Mouse (Mus musculus) heart, adult 2 months (tissue): ENCODE measurements around the gene D630003M21Rik. TPM values are rescaled to one million over a fixed set of nuclear protein-coding genes. Genes with fewer than 3 reads are reported as not detected.

Source experiments
- DNase-seq, 2 experiments: peaks; one replicate each; pipeline ENCODE4 v3.0.0; 2021
- H3K27ac ChIP-seq: fragments of 200-600 bp; 2 replicates; pipeline ENCODE4 v1.8.1; 2022
- H3K27me3 ChIP-seq: fragments of 200-500 bp; 2 replicates; pipeline ENCODE4 v1.6.1; 2012; ENCODE audit warnings: mild to moderate bottlenecking, low read length, inconsistent platforms, mixed read lengths; ENCODE audit not compliant: control insufficient read depth, insufficient read depth
- H3K36me3 ChIP-seq: fragments of 200-500 bp; 2 replicates; pipeline ENCODE4 v1.6.1; 2012; ENCODE audit warnings: low read length, inconsistent platforms; ENCODE audit not compliant: control insufficient read depth, insufficient read depth
- H3K4me1 ChIP-seq: fragments of 200-500 bp; 2 replicates; pipeline ENCODE4 v1.6.1; 2011; ENCODE audit warnings: low read length; ENCODE audit not compliant: control insufficient read depth, insufficient read depth
- H3K4me3 ChIP-seq: fragments of 200-600 bp; 2 replicates; pipeline ENCODE4 v1.8.1; 2022
- H3K79me2 ChIP-seq: fragments of 200-500 bp; replicated peaks from 2 replicates; pipeline ENCODE4 v1.6.1; 2012; ENCODE audit warnings: mild to moderate bottlenecking, inconsistent platforms, low read length, moderate library complexity, mixed read lengths; ENCODE audit not compliant: control insufficient read depth, insufficient read depth
- H3K9ac ChIP-seq: fragments of 200-500 bp; 2 replicates; pipeline ENCODE4 v1.6.1; 2012; ENCODE audit warnings: low read depth, mild to moderate bottlenecking, control low read depth, inconsistent platforms, low read length, mixed read lengths
- CTCF ChIP-seq: fragments of 200-600 bp; IDR thresholded peaks from 2 replicates; pipeline ENCODE4 v1.8.1; 2022; ENCODE audit warnings: antibody characterized with exemption, mild to moderate bottlenecking, moderate library complexity
- EP300 ChIP-seq: fragments of 200-500 bp; IDR thresholded peaks from 2 replicates; pipeline ENCODE4 v1.6.1; 2011; ENCODE audit warnings: low read depth, low read length, control low read depth; ENCODE audit not compliant: insufficient read depth
- POLR2A ChIP-seq: fragments of 200-500 bp; IDR thresholded peaks from 2 replicates; pipeline ENCODE4 v1.6.1; 2011; ENCODE audit warnings: mild to moderate bottlenecking, low read depth, low read length, control low read depth; ENCODE audit not compliant: insufficient read depth
- WGBS: fragments of 180-500 bp; shearing (Covaris S2); methylation state at CpG from one replicate; pipeline ENCODE4 v1.1.7; 2018; 5-methylcytosine and 5-hydroxymethylcytosine counted together
- intact Hi-C: fragments of 180-260 bp; cut with DNase I; formaldehyde crosslinking; loops from one replicate; pipeline ENCODE4 v1.15.1; 2025
- polyA plus RNA-seq: library from polyadenylated mRNA; depleted of rRNA; stranded (reverse); fragments of >200 nt; gene quantifications from 2 replicates; pipeline ENCODE4 v1.2.3, GENCODE M21; 2012
- total RNA-seq, 2 experiments: library from RNA; stranded (reverse); gene quantifications; 2 replicates each; pipeline ENCODE4 v1.2.3; 2021

Gene D630003M21Rik
- total and polyA plus RNA-seq, 3 experiments = 4.6 to 6.7 (median 6.6) TPM

DNA sequence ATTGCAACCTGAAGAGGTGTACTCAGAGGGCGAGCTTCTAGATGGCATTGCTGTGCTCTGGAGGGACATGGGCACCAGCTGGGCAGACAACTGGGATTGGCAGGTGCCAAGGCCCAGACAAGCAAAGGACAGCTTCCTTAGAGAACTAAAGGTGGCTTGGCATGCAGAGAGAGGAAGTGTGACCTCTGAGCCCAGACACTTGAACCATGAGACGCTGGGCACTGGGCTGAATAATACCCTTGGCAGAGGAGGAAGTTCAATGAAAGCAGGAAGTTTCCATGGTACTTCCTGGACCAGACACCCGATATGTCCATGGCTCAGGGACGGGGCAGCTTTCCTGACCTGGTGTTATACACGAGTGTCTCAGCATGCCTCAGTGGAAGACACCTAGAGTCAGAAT lies 54.6 kb downstream of the D630003M21Rik start:
- Histone ChIP-seq H3K36me3 (no peaks in the 10 kb centered on the region), H3K9ac (no peak overlapping the region), H3K79me2 (no peaks in the 10 kb centered on the region), H3K27me3 (no peaks in the 10 kb centered on the region), H3K4me3 (no peak overlapping the region), H3K27ac (no peak overlapping the region), H3K4me1 (peaks cover 5% of the 10 kb centered on the region)
- WGBS = 70% methylated on average over 5 of the region's 5 CpGs
- no peak for DNase-seq
- no peak for TF ChIP-seq CTCF
- no peak for TF ChIP-seq POLR2A
- no peak for TF ChIP-seq EP300
- intact Hi-C loops = no loop called here

DNA sequence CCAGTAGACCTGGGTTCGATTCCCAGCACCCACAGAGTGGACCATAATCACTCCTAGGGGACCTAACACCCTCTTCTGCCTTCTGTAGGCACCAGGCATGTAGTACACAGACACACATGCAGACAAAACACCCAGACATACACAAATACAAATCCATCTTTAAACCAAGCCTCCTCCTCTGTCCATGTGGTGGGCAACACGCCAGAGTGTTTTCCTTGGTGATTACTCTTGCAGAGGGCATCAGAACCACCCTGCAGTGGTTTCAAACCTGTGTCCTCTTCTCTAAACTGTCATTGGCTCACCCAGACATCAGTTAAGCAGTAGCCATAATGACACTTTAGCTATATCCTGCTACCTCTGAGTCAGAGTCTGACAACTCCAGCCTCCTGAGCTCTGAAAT lies 58.6 kb downstream of the D630003M21Rik start:
- DNase-seq = no peak
- H3K9ac ChIP-seq = no peak overlapping the region
- no peaks in the 10 kb centered on the region for H3K79me2 ChIP-seq
- no peak overlapping the region for H3K27ac ChIP-seq
- 88% methylated on average over 2 of the region's 2 CpGs for WGBS
- no peaks in the 10 kb centered on the region for H3K27me3 ChIP-seq
- no peak overlapping the region for H3K4me3 ChIP-seq
- intact Hi-C loops = no loop called here
- no peaks in the 10 kb centered on the region for H3K36me3 ChIP-seq
- H3K4me1 ChIP-seq = peaks cover 14% of the 10 kb centered on the region
- TF ChIP-seq CTCF (no peak), EP300 (no peak), POLR2A (no peak)

DNA sequence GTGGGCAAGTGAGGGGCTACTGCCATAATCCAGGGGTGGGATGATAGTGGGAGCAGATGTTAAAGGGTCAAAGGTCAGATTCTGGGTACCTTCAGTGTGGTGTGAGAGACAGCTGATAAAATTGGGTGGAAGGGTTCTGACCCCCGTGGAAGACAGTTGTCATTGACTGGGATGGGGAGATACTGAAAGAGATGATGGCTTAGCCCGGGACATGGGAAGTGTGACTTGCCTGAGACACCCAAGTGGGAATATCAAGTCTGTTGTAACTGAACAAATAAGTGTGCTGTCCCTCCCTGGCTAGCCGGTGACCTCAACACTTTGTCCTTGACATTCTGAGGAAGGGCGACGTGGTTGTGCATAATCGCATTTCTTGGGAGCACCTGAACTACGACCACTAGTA lies 59.3 kb downstream of the D630003M21Rik start:
- Histone ChIP-seq H3K9ac (no peak overlapping the region), H3K36me3 (no peaks in the 10 kb centered on the region), H3K4me3 (no peak overlapping the region), H3K27ac (no peak overlapping the region), H3K79me2 (no peaks in the 10 kb centered on the region), H3K4me1 (peaks cover 11% of the 10 kb centered on the region), H3K27me3 (no peaks in the 10 kb centered on the region)
- no peak for DNase-seq
- 80% methylated on average over 7 of the region's 7 CpGs for WGBS
- intact Hi-C loops = no loop called here
- TF ChIP-seq CTCF = no peak

DNA sequence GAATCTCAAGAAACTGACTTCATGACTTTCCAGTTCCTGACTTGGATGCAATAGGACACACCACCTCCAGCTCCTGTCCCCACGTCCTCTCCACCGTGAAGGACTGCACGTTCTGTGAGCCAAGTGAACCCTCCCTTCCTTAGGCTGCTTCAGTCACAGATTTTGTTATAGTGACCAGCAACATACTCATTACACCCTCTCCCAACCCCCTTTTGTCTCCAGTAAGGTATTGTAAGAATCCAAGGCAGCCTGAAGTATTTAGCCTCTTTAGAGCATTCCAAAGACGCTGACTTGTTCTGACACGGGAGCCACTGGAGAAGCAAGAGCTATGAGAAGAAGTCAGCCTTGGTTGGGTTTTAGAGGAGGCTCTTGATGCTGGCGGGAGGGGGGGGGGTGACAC lies 59.7 kb downstream of the D630003M21Rik start:
- WGBS = 66% methylated on average over 6 of the region's 6 CpGs
- no peak overlapping the region for H3K27ac ChIP-seq

DNA sequence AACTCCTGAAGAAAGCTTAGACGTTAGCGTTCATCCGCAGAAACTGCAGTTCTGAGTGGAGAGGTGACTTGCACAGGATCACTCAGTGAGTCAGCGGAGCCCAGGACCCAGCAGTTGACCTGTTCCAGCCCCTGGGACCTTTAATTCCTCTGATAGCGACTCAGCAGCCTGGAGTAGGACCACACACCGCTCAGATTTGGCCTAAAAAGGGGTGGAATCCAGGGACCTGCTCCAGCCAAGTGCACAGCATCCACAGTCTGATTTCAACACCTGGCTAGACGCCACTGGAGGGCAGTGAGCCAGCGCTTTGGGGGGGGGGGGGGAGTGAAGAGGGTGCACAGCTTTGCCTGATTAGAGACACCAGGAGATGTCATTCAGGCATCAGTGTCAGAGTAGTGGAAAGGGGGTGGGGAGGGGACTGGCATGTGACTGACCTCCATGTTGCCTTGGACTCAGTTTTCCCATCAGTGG lies 60.2 kb downstream of the D630003M21Rik start:
- no peak overlapping the region for H3K9ac ChIP-seq
- H3K79me2 ChIP-seq = no peaks in the 10 kb centered on the region
- DNase-seq = peak; percentile 60 to 69
- intact Hi-C loops = no loop called here
- 33% methylated on average over 8 of the region's 8 CpGs for WGBS
- H3K4me1 ChIP-seq = peaks cover 11% of the 10 kb centered on the region
- no peak for TF ChIP-seq CTCF
- TF ChIP-seq POLR2A = no peak
- TF ChIP-seq EP300 = no peak
- no peaks in the 10 kb centered on the region for H3K36me3 ChIP-seq
- no peak overlapping the region for H3K4me3 ChIP-seq
- H3K27ac ChIP-seq = no peak overlapping the region
- no peaks in the 10 kb centered on the region for H3K27me3 ChIP-seq

More for the DNA sequence above, 59.7 kb downstream of the D630003M21Rik start:
- Histone ChIP-seq H3K4me1 (peaks cover 11% of the 10 kb centered on the region), H3K4me3 (no peak overlapping the region), H3K79me2 (no peaks in the 10 kb centered on the region), H3K9ac (no peak overlapping the region), H3K36me3 (no peaks in the 10 kb centered on the region), H3K27me3 (no peaks in the 10 kb centered on the region)
- DNase-seq = no peak
- intact Hi-C loops = no loop called here
- TF ChIP-seq EP300 = no peak

DNA sequence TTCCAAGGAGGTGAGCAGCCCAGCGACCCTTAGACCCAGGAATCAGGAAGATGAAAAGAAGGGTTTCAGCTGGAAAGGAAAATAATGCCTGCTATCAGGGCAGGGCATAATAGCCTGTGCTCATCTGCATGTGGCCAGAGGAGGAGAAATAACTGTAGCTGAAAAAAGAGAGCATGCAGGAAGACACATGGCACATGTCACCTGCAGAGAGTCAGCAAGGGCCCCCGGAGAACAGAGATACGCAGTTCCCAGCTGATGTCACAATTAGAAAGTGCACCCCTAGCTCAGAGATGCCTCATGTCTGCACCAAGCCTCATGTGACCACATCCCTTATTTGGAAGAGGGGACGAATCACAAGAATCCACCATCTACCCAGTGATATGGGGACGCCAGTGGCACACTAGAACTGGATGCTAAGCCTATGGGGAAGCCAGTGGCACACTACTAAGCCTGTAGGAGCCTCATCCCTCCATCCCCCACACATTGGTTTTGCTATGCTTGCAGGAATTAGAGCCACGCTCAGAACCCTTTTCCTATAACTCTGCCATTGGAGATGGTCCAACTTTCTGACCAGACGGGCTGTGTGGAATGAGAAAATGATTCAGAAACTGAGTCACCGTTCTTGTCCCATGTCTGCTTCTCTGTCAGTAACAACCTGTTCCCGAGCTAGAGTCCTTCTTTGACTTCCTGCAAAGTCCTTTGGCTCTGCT lies 61.4 kb downstream of the D630003M21Rik start:
- intact Hi-C loops = no loop called here
- H3K9ac ChIP-seq = no peak overlapping the region
- no peaks in the 10 kb centered on the region for H3K27me3 ChIP-seq
- H3K4me3 ChIP-seq = no peak overlapping the region
- no peaks in the 10 kb centered on the region for H3K36me3 ChIP-seq
- TF ChIP-seq CTCF (no peak), POLR2A (no peak), EP300 (no peak)
- no peaks in the 10 kb centered on the region for H3K79me2 ChIP-seq
- H3K27ac ChIP-seq = no peak overlapping the region
- DNase-seq = no peak
- 53% methylated on average over 9 of the region's 9 CpGs for WGBS
- H3K4me1 ChIP-seq = peaks cover 11% of the 10 kb centered on the region
